Mouse (Mus musculus): ENCODE data around the gene Spaca3. TPM values are rescaled to one million over a fixed set of nuclear protein-coding genes. Genes with fewer than 3 reads are reported as not detected.

The Spaca3 gene
- total RNA-seq, 2 experiments from 2014 or later, result not detected

GRCm38 (mm10) chr11:80862941-80863340 lies 4.8 kb downstream of the Spaca3 start:
- peak in 1 of 2 experiments; percentile 27 for DNase-seq (ENCODE audit: low spot score in 2 of 2)

GRCm38 (mm10) chr11:80868039-80868438 lies 9.9 kb downstream of the Spaca3 start:
- no peak for DNase-seq (ENCODE audit: low spot score in 2 of 2)

GRCm38 (mm10) chr11:80872509-80873474 lies 14.6 kb downstream of the Spaca3 start:
- DNase-seq (ENCODE audit: low spot score in 2 of 2), result peak; percentile 76 to 77

- peak; percentile 50 to 64 for DNase-seq (ENCODE audit: low spot score in 2 of 2)
These were observed 19.0 kb downstream of the Spaca3 start for GRCm38 (mm10) chr11:80877131-80877651.

- no peak for DNase-seq (ENCODE audit: low spot score in 2 of 2)
These were observed 19.9 kb downstream of the Spaca3 start for GRCm38 (mm10) chr11:80878026-80878425.

- no peak for DNase-seq (ENCODE audit: low spot score in 2 of 2)
These were observed 24.2 kb downstream of the Spaca3 start for GRCm38 (mm10) chr11:80882229-80882810.

- DNase-seq (ENCODE audit: low spot score in 2 of 2), result no peak
These were observed 26.5 kb downstream of the Spaca3 start for GRCm38 (mm10) chr11:80884521-80885231.

- DNase-seq (ENCODE audit: low spot score in 2 of 2), result no peak
These were observed 28.2 kb downstream of the Spaca3 start for GRCm38 (mm10) chr11:80886365-80886764.

GRCm38 (mm10) chr11:80887021-80887420 lies 28.9 kb downstream of the Spaca3 start:
- DNase-seq (ENCODE audit: low spot score in 2 of 2), result no peak

- no peak for DNase-seq (ENCODE audit: low spot score in 2 of 2)
These were observed 31.3 kb downstream of the Spaca3 start for GRCm38 (mm10) chr11:80889336-80890063.

GRCm38 (mm10) chr11:80895853-80896252 lies 37.7 kb downstream of the Spaca3 start:
- DNase-seq (ENCODE audit: low spot score in 2 of 2), result no peak

- no peak for DNase-seq (ENCODE audit: low spot score in 2 of 2)
These were observed 42.4 kb downstream of the Spaca3 start for GRCm38 (mm10) chr11:80900555-80900954.

GRCm38 (mm10) chr11:80902664-80903063 lies 44.5 kb downstream of the Spaca3 start:
- DNase-seq (ENCODE audit: low spot score in 2 of 2), result no peak

- no peak for DNase-seq (ENCODE audit: low spot score in 2 of 2)
These were observed 45.3 kb downstream of the Spaca3 start for GRCm38 (mm10) chr11:80903426-80903825.

- DNase-seq (ENCODE audit: low spot score in 2 of 2), result no peak
These were observed 46.4 kb downstream of the Spaca3 start for GRCm38 (mm10) chr11:80904559-80904958.

- peak; percentile 68 to 75 for DNase-seq (ENCODE audit: low spot score in 2 of 2)
These were observed 48.3 kb downstream of the Spaca3 start for GRCm38 (mm10) chr11:80906456-80906855.

GRCm38 (mm10) chr11:80907820-80908219 lies 49.7 kb downstream of the Spaca3 start:
- no peak for DNase-seq (ENCODE audit: low spot score in 2 of 2)

GRCm38 (mm10) chr11:80912721-80913120 lies 54.6 kb downstream of the Spaca3 start:
- DNase-seq (ENCODE audit: low spot score in 2 of 2), result no peak

GRCm38 (mm10) chr11:80913408-80914024 lies 55.4 kb downstream of the Spaca3 start:
- no peak for DNase-seq (ENCODE audit: low spot score in 2 of 2)
